Mouse (Mus musculus) adrenal gland, postnatal 10 days (tissue): ENCODE measurements around the gene Frmd3. TPM values are rescaled to one million over a fixed set of nuclear protein-coding genes. Genes with fewer than 3 reads are reported as not detected.

Source experiments
- total RNA-seq, 2 experiments: library from RNA; stranded (reverse); gene quantifications; 2 replicates each; pipeline ENCODE4 v1.2.3; 2021

The Frmd3 gene
- total RNA-seq, 2 experiments from 2014 or later: 0.54 to 1.00 TPM

Other genes starting within 250 kb of the Frmd3 start
- under 1 TPM; 0.18 to 0.24 TPM for gene Rasef, start 222.4 kb upstream of the Frmd3 start, total RNA-seq
- gene Gm11758, start 137.2 kb upstream of the Frmd3 start, total RNA-seq: not detected
- gene Gm11757, start 122.3 kb upstream of the Frmd3 start, total RNA-seq: not detected
- gene Gm13871, start 107.5 kb upstream of the Frmd3 start, total RNA-seq: not detected
- gene Gm11756, start 92.7 kb upstream of the Frmd3 start, total RNA-seq: under 1 TPM in 1 of 2 experiments, not detected in 1; 0.21 TPM
- 1 to 10 TPM in 1 of 2 experiments, under 1 TPM in 1; 0.93 to 5.9 TPM for gene 2310002L09Rik, start 62.6 kb upstream of the Frmd3 start, total RNA-seq
- gene Kdm4c, start 229.1 kb downstream of the Frmd3 start, total RNA-seq: 10 to 100 TPM; 18.3 to 21.3 TPM